Mouse (Mus musculus): ENCODE measurements around the gene Fbxo36. TPM values are rescaled to one million over a fixed set of nuclear protein-coding genes. Genes with fewer than 3 reads are reported as not detected.

The Fbxo36 gene
- polyA plus RNA-seq, 1 experiment from 2014 or later = 10.2 TPM

DNA sequence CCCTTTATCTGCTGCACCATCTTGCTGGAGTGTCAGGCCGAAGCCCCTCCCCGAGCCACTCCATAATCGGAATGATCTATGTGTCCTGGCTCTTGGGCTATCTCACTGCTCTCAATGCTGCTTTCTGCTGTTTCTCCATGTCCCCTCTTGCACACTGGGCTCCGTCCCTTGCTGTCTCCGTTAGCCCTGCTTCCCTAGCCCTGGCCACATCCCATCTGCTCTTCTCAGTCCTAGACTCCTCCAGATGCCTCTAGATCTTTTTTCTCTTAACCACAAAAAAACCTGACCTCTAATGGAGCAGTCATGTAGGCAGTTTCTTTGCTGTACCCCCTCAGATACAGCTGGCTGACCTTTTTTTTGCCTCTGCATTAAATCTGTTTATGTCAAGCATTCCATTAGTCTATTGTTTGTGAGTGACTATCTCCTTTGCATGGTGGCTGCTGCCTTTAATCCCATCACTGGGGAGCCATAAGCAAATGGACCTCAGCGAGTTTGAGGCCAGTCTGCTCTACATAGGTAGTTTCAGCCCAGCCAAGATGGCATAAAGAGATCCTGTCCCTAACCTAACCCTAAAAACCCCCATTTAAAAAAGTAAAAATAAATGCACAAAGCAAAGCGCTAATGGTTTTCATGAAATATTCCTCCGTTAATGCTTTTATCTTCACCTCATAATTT, 49.8 kb downstream of the Fbxo36 start:
- no peaks in the 10 kb centered on the region for H3K36me3 ChIP-seq (ENCODE audit: control insufficient read depth, insufficient read depth, low read length)
- no peak overlapping the region for H3K4me2 ChIP-seq (replicated peaks; ENCODE audit: low read depth)
- H3K27me3 ChIP-seq (ENCODE audit: control insufficient read depth, insufficient read depth, low read length) = no peaks in the 10 kb centered on the region
- no peak for TF ChIP-seq CTCF (IDR thresholded peaks at IDR 0.05; ENCODE audit: low read depth)
- no peak for TF ChIP-seq EP300 (optimal IDR thresholded peaks at IDR 0.05)
- H3K4me3 ChIP-seq (ENCODE audit: low read depth, low read length) = no peak overlapping the region
- H3K9me3 ChIP-seq (ENCODE audit: control insufficient read depth, low read length) = no peaks in the 10 kb centered on the region
- H3K27ac ChIP-seq (replicated peaks) = no peak overlapping the region
- H3K4me1 ChIP-seq (replicated peaks; ENCODE audit: control insufficient read depth, insufficient read depth) = no peaks in the 10 kb centered on the region
- H3K9ac ChIP-seq (ENCODE audit: low read length) = no peak overlapping the region
- WGBS = 58% methylated on average over 8 of the region's 8 CpGs
- ATAC-seq (ENCODE audit: low FRiP score, low TSS enrichment) = no peak
- no peak for DNase-seq (ENCODE audit: low spot score)

DNA sequence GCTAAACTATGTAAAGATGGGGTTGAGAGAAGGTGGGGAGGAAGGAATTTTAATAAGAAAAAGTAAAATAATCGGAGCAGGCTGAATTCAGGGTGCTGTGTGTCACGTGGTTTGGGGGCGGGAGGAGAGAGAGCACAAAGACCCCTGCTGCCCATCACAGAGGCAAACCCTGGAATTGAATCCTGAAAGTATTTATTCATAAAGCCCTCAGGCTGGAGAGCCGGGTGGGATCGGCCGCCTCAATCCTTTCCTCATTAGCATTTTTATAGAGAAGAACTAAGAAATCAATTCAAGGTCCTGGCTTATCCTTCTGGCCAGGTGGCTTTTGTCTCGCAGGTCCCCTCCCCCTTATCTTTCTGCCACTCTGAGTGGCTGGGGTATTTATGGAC, 50.4 kb downstream of the Fbxo36 start:
- H3K9me3 ChIP-seq (ENCODE audit: control insufficient read depth, low read length) = no peaks in the 10 kb centered on the region
- ATAC-seq (ENCODE audit: low FRiP score, low TSS enrichment) (no peak), DNase-seq (ENCODE audit: low spot score) (no peak)
- H3K4me1 ChIP-seq (replicated peaks; ENCODE audit: control insufficient read depth, insufficient read depth) = no peaks in the 10 kb centered on the region
- 36% methylated on average over 7 of the region's 7 CpGs for WGBS
- no peak overlapping the region for H3K27ac ChIP-seq (replicated peaks)
- no peak overlapping the region for H3K4me2 ChIP-seq (replicated peaks; ENCODE audit: low read depth)
- no peak overlapping the region for H3K4me3 ChIP-seq (ENCODE audit: low read depth, low read length)
- H3K36me3 ChIP-seq (ENCODE audit: control insufficient read depth, insufficient read depth, low read length) = no peaks in the 10 kb centered on the region
- TF ChIP-seq EP300 (optimal IDR thresholded peaks at IDR 0.05) (no peak), CTCF (IDR thresholded peaks at IDR 0.05; ENCODE audit: low read depth) (no peak)
- no peaks in the 10 kb centered on the region for H3K27me3 ChIP-seq (ENCODE audit: control insufficient read depth, insufficient read depth, low read length)
- H3K9ac ChIP-seq (ENCODE audit: low read length) = no peak overlapping the region

- TF ChIP-seq CTCF (IDR thresholded peaks at IDR 0.05; ENCODE audit: low read depth) (no peak), EP300 (optimal IDR thresholded peaks at IDR 0.05) (no peak)
- Histone ChIP-seq H3K4me2 (replicated peaks; ENCODE audit: low read depth) (no peak overlapping the region), H3K9me3 (ENCODE audit: control insufficient read depth, low read length) (no peaks in the 10 kb centered on the region), H3K9ac (ENCODE audit: low read length) (no peak overlapping the region), H3K4me3 (ENCODE audit: low read depth, low read length) (no peak overlapping the region), H3K27me3 (ENCODE audit: control insufficient read depth, insufficient read depth, low read length) (no peaks in the 10 kb centered on the region), H3K27ac (replicated peaks) (no peak overlapping the region), H3K4me1 (replicated peaks; ENCODE audit: control insufficient read depth, insufficient read depth) (no peaks in the 10 kb centered on the region), H3K36me3 (ENCODE audit: control insufficient read depth, insufficient read depth, low read length) (no peaks in the 10 kb centered on the region)
- ATAC-seq (ENCODE audit: low FRiP score, low TSS enrichment) = no peak
- DNase-seq (ENCODE audit: low spot score) = no peak
- 68% methylated on average over 7 of the region's 7 CpGs for whole genome bisulfite sequencing
Measured at GRCm38 (mm10) chr1:84890503-84890902, 50.9 kb downstream of the Fbxo36 start.

- Histone ChIP-seq H3K9ac (ENCODE audit: low read length) (no peak overlapping the region), H3K27me3 (ENCODE audit: control insufficient read depth, insufficient read depth, low read length) (no peaks in the 10 kb centered on the region), H3K27ac (replicated peaks) (no peak overlapping the region), H3K9me3 (ENCODE audit: control insufficient read depth, low read length) (no peaks in the 10 kb centered on the region), H3K36me3 (ENCODE audit: control insufficient read depth, insufficient read depth, low read length) (no peaks in the 10 kb centered on the region), H3K4me1 (replicated peaks; ENCODE audit: control insufficient read depth, insufficient read depth) (no peaks in the 10 kb centered on the region), H3K4me3 (ENCODE audit: low read depth, low read length) (no peak overlapping the region), H3K4me2 (replicated peaks; ENCODE audit: low read depth) (no peak overlapping the region)
- no peak for TF ChIP-seq EP300 (optimal IDR thresholded peaks at IDR 0.05)
- no peak for TF ChIP-seq CTCF (IDR thresholded peaks at IDR 0.05; ENCODE audit: low read depth)
- ATAC-seq (ENCODE audit: low FRiP score, low TSS enrichment) (no peak), DNase-seq (ENCODE audit: low spot score) (no peak)
- WGBS = 84% methylated on average over 8 of the region's 9 CpGs
Measured at GRCm38 (mm10) chr1:84891746-84892145, 52.1 kb downstream of the Fbxo36 start.

- no peak for TF ChIP-seq CTCF (IDR thresholded peaks at IDR 0.05; ENCODE audit: low read depth)
- no peak for TF ChIP-seq EP300 (optimal IDR thresholded peaks at IDR 0.05)
- no peaks in the 10 kb centered on the region for H3K27me3 ChIP-seq (ENCODE audit: control insufficient read depth, insufficient read depth, low read length)
- DNase-seq (ENCODE audit: low spot score) = no peak
- no peak overlapping the region for H3K4me2 ChIP-seq (replicated peaks; ENCODE audit: low read depth)
- no peaks in the 10 kb centered on the region for H3K4me1 ChIP-seq (replicated peaks; ENCODE audit: control insufficient read depth, insufficient read depth)
- WGBS = 85% methylated on average over 6 of the region's 6 CpGs
- H3K9ac ChIP-seq (ENCODE audit: low read length) = no peak overlapping the region
- H3K27ac ChIP-seq (replicated peaks) = no peak overlapping the region
- H3K9me3 ChIP-seq (ENCODE audit: control insufficient read depth, low read length) = no peaks in the 10 kb centered on the region
- no peaks in the 10 kb centered on the region for H3K36me3 ChIP-seq (ENCODE audit: control insufficient read depth, insufficient read depth, low read length)
- H3K4me3 ChIP-seq (ENCODE audit: low read depth, low read length) = no peak overlapping the region
- no peak for ATAC-seq (ENCODE audit: low FRiP score, low TSS enrichment)
Measured at GRCm38 (mm10) chr1:84897364-84897763, 57.7 kb downstream of the Fbxo36 start.

GRCm38 (mm10) chr1:84899156-84899555, 59.5 kb downstream of the Fbxo36 start:
- H3K27me3 ChIP-seq (ENCODE audit: control insufficient read depth, insufficient read depth, low read length) = no peaks in the 10 kb centered on the region
- 88% methylated on average over 6 of the region's 6 CpGs for WGBS
- no peak overlapping the region for H3K9ac ChIP-seq (ENCODE audit: low read length)
- no peak overlapping the region for H3K4me2 ChIP-seq (replicated peaks; ENCODE audit: low read depth)
- no peaks in the 10 kb centered on the region for H3K9me3 ChIP-seq (ENCODE audit: control insufficient read depth, low read length)
- no peak overlapping the region for H3K27ac ChIP-seq (replicated peaks)
- no peaks in the 10 kb centered on the region for H3K36me3 ChIP-seq (ENCODE audit: control insufficient read depth, insufficient read depth, low read length)
- no peaks in the 10 kb centered on the region for H3K4me1 ChIP-seq (replicated peaks; ENCODE audit: control insufficient read depth, insufficient read depth)
- H3K4me3 ChIP-seq (ENCODE audit: low read depth, low read length) = no peak overlapping the region
- DNase-seq (ENCODE audit: low spot score) = no peak
- no peak for ATAC-seq (ENCODE audit: low FRiP score, low TSS enrichment)
- TF ChIP-seq CTCF (IDR thresholded peaks at IDR 0.05; ENCODE audit: low read depth) (no peak), EP300 (optimal IDR thresholded peaks at IDR 0.05) (no peak)
